Mouse (Mus musculus) Muller cell, postnatal 12 days (primary cell): ENCODE data around the gene Dpm1.

Source experiments
- DNase-seq: peaks from one replicate; pipeline ENCODE4 v3.0.0-alpha.2; 2015; ENCODE audit errors: inconsistent ontology term

Dpm1 gene

DNA sequence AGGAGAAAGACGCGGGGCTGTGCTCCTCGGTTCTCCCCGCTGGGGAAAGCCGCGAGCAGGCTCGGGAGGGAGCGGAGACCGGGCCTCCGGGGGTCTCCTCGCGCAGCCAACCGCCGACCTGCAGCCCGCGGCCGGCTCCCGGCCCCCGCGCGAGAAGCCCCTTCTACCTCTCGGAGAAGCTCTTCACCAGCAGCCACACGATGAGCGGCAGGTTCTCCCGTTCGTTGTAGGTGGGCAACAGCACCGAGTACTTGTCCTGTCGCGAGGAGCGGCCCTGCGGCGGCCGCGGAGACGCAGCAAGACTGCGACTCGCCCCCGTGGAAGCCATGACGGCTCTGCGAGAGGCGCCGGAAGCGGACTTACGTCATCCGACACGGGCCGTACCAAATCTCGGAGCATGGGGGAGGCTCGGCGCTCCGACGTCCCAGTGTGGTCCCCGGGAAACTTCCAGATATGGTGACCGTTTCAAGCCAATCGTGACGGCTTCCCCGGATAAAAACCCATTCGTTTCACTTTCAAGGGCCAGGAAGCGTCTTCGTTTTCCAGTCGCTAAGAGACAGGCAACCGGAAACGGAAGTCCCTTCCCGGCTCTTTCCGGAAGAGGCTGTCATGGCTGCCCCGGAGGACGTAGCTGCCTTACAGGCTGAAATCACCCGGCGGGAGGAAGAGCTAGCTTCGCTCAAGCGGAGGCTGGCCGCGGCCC lies at the start of gene Dpm1, which contains the start of the genes Gm20716 and Mocs3:
TSS of gene Dpm1 (minus strand) at position 566 of the 703 bp plus-strand sequence.
TSS of gene Gm20716 (minus strand) at position 339 of the 703 bp plus-strand sequence.
TSS of gene Mocs3 (plus strand) at position 597 of the 703 bp plus-strand sequence.
- DNase-seq = peak; percentile 92

- DNase-seq = no peak
Measured at GRCm38 (mm10) chr2:168274374-168274935, 44.1 kb upstream of the Dpm1 start.

- DNase-seq = no peak
Measured at GRCm38 (mm10) chr2:168273387-168273786, 43.0 kb upstream of the Dpm1 start.

DNA sequence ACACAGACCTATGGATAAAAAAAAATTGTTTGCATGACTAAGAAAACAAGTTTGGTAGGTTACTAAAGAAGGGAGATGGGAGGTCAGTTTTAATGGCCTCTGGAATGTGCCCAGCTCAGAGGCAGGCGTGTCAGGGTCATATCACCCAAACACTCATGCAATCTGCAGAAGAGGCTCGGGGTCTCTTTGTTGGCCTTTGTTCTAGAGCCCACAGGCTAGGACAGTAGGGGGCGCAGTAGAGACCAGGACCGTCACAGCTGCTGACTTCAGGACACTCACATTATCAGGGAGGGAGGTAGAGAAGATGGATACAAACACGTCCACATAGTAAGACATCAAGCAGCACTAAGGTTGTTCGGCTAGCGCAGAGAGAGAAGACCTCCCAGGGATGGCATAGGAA lies 37.6 kb upstream of the Dpm1 start:
- no peak for DNase-seq

DNA sequence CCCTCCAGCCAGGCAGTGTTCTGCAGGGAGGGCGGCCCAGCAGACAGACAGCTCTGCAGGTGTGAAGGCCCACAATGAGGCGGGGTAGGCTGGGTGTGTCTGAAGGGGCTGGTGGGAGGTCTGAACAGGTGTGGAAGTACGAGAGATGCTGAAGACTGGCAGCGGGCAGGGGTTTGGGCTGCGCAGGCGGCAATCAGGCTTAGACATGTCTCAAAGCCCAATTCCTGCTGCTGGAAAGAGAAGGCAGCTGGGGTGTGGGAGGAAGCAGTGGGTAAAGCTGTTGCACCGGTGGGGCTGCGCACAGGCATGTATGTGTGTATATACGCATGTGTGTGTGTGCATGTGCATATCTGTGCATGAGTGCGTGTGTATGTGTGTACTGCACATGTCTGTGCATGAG lies 30.5 kb upstream of the Dpm1 start:
- no peak for DNase-seq

GRCm38 (mm10) chr2:168260124-168260523 lies 29.7 kb upstream of the Dpm1 start:
- no peak for DNase-seq

DNA sequence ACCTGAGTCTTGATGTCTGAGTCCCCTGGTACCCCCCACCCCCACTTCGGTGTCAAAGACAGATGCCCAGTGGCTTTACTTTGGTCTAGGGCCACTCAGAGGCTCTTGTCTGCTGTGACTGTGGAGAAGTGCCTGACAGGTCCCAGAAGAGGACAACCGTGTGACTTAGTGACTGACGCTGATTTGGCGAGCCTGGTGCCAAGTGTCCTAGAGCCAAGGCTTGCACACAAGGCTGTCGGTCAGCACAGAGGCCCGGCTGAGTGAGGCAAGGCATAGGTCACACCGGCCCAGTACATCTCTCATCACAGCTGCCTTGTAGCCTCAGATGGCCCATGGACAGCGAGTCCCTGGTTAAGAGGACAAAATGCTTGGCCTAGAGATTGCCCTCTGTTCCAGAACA lies 28.7 kb upstream of the Dpm1 start:
- no peak for DNase-seq

DNA sequence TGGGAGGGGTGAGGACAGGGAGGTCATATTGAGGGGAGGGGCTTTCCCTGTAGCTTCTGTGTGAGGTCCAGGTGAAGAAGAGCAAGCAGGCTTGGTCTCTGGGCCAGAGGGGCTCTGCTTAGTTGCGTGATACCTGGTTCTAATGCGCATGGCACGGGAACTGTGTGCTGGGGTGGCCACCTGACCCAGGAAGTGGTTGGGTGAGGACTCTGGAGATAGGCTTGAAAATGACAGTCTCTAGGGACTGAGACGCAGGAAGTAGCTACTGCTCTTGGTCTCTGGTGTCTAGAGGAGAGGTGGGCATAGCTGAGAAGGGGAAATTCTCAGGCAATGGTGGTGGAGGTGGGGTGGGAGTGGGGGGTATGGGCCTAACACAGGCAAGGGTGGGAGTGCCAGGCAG lies 26.8 kb upstream of the Dpm1 start:
- DNase-seq = no peak

GRCm38 (mm10) chr2:168256506-168256905 lies 26.1 kb upstream of the Dpm1 start:
- no peak for DNase-seq

DNA sequence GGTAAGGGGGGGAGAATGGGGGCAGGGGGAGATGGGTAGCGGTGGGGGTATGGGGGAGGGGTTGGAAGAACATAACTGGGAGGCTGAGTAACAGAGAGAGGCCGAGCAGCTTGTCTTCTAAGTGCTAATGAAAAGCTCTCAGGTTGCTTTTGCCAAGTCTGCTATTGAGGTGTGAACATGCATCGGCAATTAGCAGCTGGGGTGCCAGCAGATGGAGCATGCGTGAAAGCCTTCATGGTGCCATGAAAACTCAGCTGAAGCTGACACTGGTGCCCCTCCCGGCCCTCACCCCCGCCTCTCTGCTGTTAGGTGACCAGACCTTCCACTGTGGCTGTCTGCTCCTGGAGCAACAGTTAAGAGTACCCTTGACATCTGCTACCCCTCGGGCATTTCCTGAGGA lies 23.4 kb upstream of the Dpm1 start:
- no peak for DNase-seq

GRCm38 (mm10) chr2:168252639-168253292 lies 22.4 kb upstream of the Dpm1 start:
- peak; percentile 29 for DNase-seq

GRCm38 (mm10) chr2:168250270-168250669 lies 19.9 kb upstream of the Dpm1 start:
- DNase-seq = peak; percentile 35

DNA sequence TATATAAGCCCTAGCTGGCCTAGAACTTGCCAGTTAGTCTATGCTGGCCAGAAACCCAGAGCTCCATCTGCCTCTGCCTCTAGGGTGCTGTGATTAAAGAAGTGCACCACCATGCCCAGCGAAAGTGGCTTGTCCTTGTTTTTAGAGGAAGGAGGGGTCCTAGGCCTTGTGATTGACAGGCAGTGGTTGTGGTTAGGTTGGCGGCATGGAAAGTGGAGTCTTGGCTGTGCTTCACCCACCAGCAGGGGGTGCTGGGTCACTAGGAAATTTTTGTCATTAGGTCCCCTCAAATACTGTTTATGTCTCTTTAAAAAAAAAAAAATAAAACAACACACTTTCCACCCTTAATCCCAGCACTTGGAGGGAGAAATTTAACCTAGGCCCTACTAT lies 18.5 kb upstream of the Dpm1 start:
- peak; percentile 57 for DNase-seq

- no peak for DNase-seq
Measured at GRCm38 (mm10) chr2:168248167-168248855, 17.9 kb upstream of the Dpm1 start.

GRCm38 (mm10) chr2:168245571-168245970 lies 15.2 kb upstream of the Dpm1 start:
- no peak for DNase-seq

GRCm38 (mm10) chr2:168243278-168243677 lies 12.9 kb upstream of the Dpm1 start:
- DNase-seq = no peak

DNA sequence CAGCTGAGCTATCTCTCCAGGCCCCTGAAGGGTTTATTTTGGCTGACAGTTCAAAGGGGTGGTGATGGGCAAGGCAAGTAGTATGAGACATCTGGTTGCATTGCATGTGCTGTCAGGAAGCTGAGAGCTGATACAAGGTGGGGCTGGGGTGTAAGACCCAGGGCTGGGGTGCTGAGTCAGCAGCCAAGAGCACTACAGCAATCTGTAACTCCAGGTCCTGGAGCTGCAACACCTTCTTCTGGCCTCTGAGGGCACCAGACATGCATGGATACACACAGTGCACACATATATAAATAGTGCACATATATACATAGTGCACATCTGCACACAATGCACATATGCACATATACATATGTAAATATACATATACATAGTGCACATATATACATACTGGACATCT lies 12.4 kb upstream of the Dpm1 start:
- DNase-seq = no peak

DNA sequence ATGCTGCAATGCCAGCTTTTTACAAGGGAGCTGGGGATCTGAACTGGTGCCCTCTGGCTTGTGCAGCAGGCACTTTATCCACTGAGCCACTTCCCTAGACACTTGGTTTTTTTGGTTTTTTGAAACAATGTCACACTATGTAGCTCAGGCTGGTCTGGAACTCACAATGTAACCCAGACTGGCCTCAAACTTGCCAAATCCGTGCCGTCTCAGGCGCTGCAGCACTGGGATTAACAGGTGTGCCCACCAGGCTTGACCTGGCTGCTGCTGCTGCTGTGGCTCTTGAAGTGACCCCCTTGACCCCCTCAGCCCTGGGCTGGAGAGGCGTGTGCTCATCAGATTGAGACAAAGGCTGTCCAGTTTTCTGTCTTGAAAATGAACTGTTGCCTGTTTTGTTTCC lies 7.9 kb upstream of the Dpm1 start:
- no peak for DNase-seq

- no peak for DNase-seq
Measured at GRCm38 (mm10) chr2:168233286-168233685, 2.9 kb upstream of the Dpm1 start.

DNA sequence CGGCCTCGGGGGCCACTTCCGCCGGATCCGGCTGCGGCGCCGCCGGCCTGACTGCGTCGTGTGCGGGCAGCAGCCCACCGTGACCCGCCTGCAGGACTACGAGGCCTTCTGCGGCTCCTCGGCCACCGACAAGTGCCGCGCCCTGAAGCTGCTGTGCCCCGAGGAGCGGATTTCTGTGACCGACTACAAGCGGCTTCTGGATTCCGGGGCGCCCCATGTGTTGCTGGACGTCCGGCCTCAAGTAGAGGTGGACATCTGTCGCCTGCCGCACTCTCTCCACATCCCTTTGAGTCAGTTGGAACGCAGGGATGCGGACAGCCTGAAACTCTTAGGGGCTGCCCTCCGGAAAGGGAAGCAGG lies 1.1 kb upstream of the Dpm1 start:
- no peak for DNase-seq

DNA sequence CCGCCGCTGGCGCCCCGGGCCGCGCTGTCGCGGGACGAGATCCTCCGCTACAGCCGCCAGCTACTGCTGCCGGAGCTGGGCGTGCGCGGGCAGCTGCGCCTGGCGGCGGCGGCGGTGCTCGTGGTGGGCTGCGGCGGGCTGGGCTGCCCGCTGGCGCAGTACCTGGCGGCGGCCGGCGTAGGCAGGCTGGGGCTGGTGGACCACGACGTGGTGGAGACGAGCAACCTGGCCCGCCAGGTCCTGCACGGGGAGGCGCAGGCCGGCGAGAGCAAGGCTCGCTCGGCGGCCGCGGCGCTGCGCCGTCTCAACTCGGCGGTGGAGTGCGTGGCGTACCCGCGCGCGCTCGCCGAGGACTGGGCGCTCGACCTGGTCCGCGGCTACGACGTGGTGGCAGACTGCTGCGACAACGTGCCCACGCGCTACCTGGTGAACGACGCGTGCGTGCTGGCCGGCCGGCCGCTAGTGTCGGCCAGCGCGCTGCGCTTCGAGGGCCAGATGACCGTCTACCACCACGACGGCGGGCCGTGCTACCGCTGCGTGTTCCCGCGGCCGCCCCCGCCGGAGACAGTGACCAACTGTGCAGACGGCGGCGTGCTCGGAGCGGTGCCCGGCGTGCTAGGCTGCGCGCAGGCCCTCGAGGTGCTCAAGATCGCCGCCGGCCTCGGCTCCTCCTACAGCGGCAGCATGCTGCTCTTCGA lies 531 bp upstream of the Dpm1 start:
- no peak for DNase-seq
